Mouse (Mus musculus) CH12.LX (cell line): ENCODE results near the gene Gm43552. TPM values are rescaled to one million over a fixed set of nuclear protein-coding genes. Genes with fewer than 3 reads are reported as not detected.

ENCODE experiments used
- DNase-seq: peaks from one replicate; pipeline ENCODE4 v3.0.0-alpha.2; 2013; ENCODE audit errors: extremely low read depth
- H3K27ac ChIP-seq: 2 replicates; pipeline ENCODE4 v1.5.1; 2012; ENCODE audit warnings: low read depth, mild to moderate bottlenecking, control low read depth, moderate library complexity; ENCODE audit not compliant: insufficient read depth
- H3K27me3 ChIP-seq: replicated peaks from 2 replicates; pipeline ENCODE3; 2012; ENCODE audit warnings: inconsistent platforms
- H3K36me3 ChIP-seq, 2 experiments: replicated peaks in 1 of 2; 2 replicates each; pipeline versions ENCODE3 to v1.6.1; 2012; ENCODE audit warnings: inconsistent platforms in 1 of 2, low read length in 1 of 2, mild to moderate bottlenecking in 1 of 2, mixed read lengths in 1 of 2, moderate library complexity in 1 of 2; ENCODE audit not compliant: control insufficient read depth in 1 of 2, insufficient read depth in 1 of 2
- H3K4me1 ChIP-seq, 2 experiments: 2 replicates each; pipeline ENCODE4 v1.6.1; 2012; ENCODE audit warnings: inconsistent platforms in 1 of 2, moderate library complexity in 1 of 2; ENCODE audit not compliant: insufficient read depth in 2 of 2, control insufficient read depth in 1 of 2
- H3K4me2 ChIP-seq: 2 replicates; pipeline ENCODE4 v1.6.1; 2012; ENCODE audit warnings: low read depth, mild to moderate bottlenecking, control low read depth; ENCODE audit not compliant: poor library complexity, insufficient read depth, severe bottlenecking
- H3K4me3 ChIP-seq, 3 experiments: fragments of 150-350 bp in 1 of 3; sonication (generic) in 1 of 3; replicated peaks in 1 of 3; 2 replicates each; pipeline versions ENCODE3 to v1.5.1; 2011 to 2012; ENCODE audit warnings: low read depth in 2 of 3, low read length in 2 of 3, mild to moderate bottlenecking in 2 of 3, moderate library complexity in 2 of 3, control low read depth in 1 of 3, improper control_type of control experiment in 1 of 3, inconsistent platforms in 1 of 3, mixed read lengths in 1 of 3; ENCODE audit not compliant: poor library complexity in 1 of 3
- H3K79me2 ChIP-seq: replicated peaks from 2 replicates; pipeline ENCODE4 v1.6.1; 2012; ENCODE audit warnings: mild to moderate bottlenecking, moderate library complexity; ENCODE audit not compliant: control insufficient read depth, poor library complexity, insufficient read depth, severe bottlenecking; ENCODE audit errors: extremely low read depth
- H3K9ac ChIP-seq: 2 replicates; pipeline ENCODE4 v1.6.1; 2012; ENCODE audit warnings: low read depth, mild to moderate bottlenecking, control low read depth, moderate library complexity; ENCODE audit not compliant: insufficient read depth
- H3K9me3 ChIP-seq: replicated peaks from 2 replicates; pipeline ENCODE3; 2012; ENCODE audit warnings: low read length, inconsistent platforms, mixed read lengths
- BHLHE40 ChIP-seq: IDR thresholded peaks from 2 replicates; pipeline ENCODE4 v1.6.1; 2011; ENCODE audit warnings: mild to moderate bottlenecking, low read depth, low read length, improper control_type of control experiment
- CHD2 ChIP-seq: IDR thresholded peaks from 2 replicates; pipeline ENCODE4 v1.6.1; 2011; ENCODE audit warnings: low read length, improper control_type of control experiment
- ELF1 ChIP-seq: IDR thresholded peaks from 2 replicates; pipeline ENCODE4 v1.6.1; 2014; ENCODE audit warnings: low read depth, mild to moderate bottlenecking, inconsistent platforms, low read length, improper control_type of control experiment
- EP300 ChIP-seq: IDR thresholded peaks from 2 replicates; pipeline ENCODE4 v1.6.1; 2011; ENCODE audit warnings: low read length, improper control_type of control experiment
- ETS1 ChIP-seq: conservative IDR thresholded peaks from 2 replicates; pipeline ENCODE4 v1.6.1; 2012; ENCODE audit warnings: low read depth, mild to moderate bottlenecking, inconsistent platforms, low read length, improper control_type of control experiment, moderate library complexity
- HCFC1 ChIP-seq: IDR thresholded peaks from 2 replicates; pipeline ENCODE4 v1.6.1; 2012; ENCODE audit warnings: low read depth, mild to moderate bottlenecking, inconsistent platforms, low read length, improper control_type of control experiment
- IRF4 ChIP-seq: IDR thresholded peaks from 2 replicates; pipeline ENCODE4 v1.6.1; 2014; ENCODE audit warnings: low read depth, mild to moderate bottlenecking, inconsistent platforms, low read length, improper control_type of control experiment
- JUND ChIP-seq: conservative IDR thresholded peaks from 2 replicates; pipeline ENCODE4 v1.6.1; 2011; ENCODE audit warnings: low read depth, low read length, improper control_type of control experiment
- KAT2A ChIP-seq: IDR thresholded peaks from 2 replicates; pipeline ENCODE4 v1.6.1; 2012; ENCODE audit warnings: low read length, improper control_type of control experiment, inconsistent platforms; ENCODE audit not compliant: insufficient replicate concordance
- MAFK ChIP-seq: IDR thresholded peaks from 2 replicates; pipeline ENCODE4 v1.6.1; 2011; ENCODE audit warnings: low read length, improper control_type of control experiment; ENCODE audit not compliant: insufficient replicate concordance
- MAX ChIP-seq: IDR thresholded peaks from 2 replicates; pipeline ENCODE4 v1.6.1; 2011; ENCODE audit warnings: low read length, improper control_type of control experiment
- MAZ ChIP-seq: IDR thresholded peaks from 2 replicates; pipeline ENCODE4 v1.6.1; 2012; ENCODE audit warnings: low read depth, mild to moderate bottlenecking, inconsistent platforms, low read length, improper control_type of control experiment, moderate library complexity
- MEF2A ChIP-seq: IDR thresholded peaks from 2 replicates; pipeline ENCODE4 v1.6.1; 2014; ENCODE audit warnings: low read depth, mild to moderate bottlenecking, inconsistent platforms, low read length, improper control_type of control experiment, borderline replicate concordance
- MXI1 ChIP-seq: IDR thresholded peaks from 2 replicates; pipeline ENCODE4 v1.6.1; 2011; ENCODE audit warnings: mild to moderate bottlenecking, low read depth, low read length, improper control_type of control experiment
- MYC ChIP-seq: IDR thresholded peaks from 2 replicates; pipeline ENCODE4 v1.6.1; 2011; ENCODE audit warnings: low read depth, mild to moderate bottlenecking, improper control_type of control experiment, low read length
- NRF1 ChIP-seq: IDR thresholded peaks from 2 replicates; pipeline ENCODE4 v1.6.1; 2014; ENCODE audit warnings: low read depth, mild to moderate bottlenecking, inconsistent platforms, low read length, improper control_type of control experiment, moderate library complexity
- PAX5 ChIP-seq: IDR thresholded peaks from 2 replicates; pipeline ENCODE4 v1.6.1; 2012; ENCODE audit warnings: low read length, inconsistent platforms, mixed read lengths
- POLR2A ChIP-seq: IDR thresholded peaks from 2 replicates; pipeline ENCODE4 v1.6.1; 2011; ENCODE audit warnings: low read depth, mild to moderate bottlenecking, improper control_type of control experiment, low read length
- POLR2AphosphoS2 ChIP-seq: IDR thresholded peaks from 2 replicates; pipeline ENCODE4 v1.6.1; 2011; ENCODE audit warnings: low read depth, low read length, improper control_type of control experiment
- RCOR1 ChIP-seq: conservative IDR thresholded peaks from 2 replicates; pipeline ENCODE4 v1.6.1; 2012; ENCODE audit warnings: low read depth, mild to moderate bottlenecking, inconsistent platforms, low read length, improper control_type of control experiment
- SIN3A ChIP-seq: IDR thresholded peaks from 2 replicates; pipeline ENCODE4 v1.6.1; 2012; ENCODE audit warnings: low read length, improper control_type of control experiment, inconsistent platforms
- SMC3 ChIP-seq: IDR thresholded peaks from 2 replicates; pipeline ENCODE4 v1.6.1; 2011; ENCODE audit warnings: low read depth, low read length, improper control_type of control experiment
- TBP ChIP-seq: conservative IDR thresholded peaks from 2 replicates; pipeline ENCODE4 v1.6.1; 2011; ENCODE audit warnings: low read depth, low read length, improper control_type of control experiment
- TCF12 ChIP-seq: IDR thresholded peaks from 2 replicates; pipeline ENCODE4 v1.6.1; 2014; ENCODE audit warnings: low read depth, mild to moderate bottlenecking, inconsistent platforms, low read length, improper control_type of control experiment
- USF1 ChIP-seq: IDR thresholded peaks from 2 replicates; pipeline ENCODE4 v1.6.1; 2014; ENCODE audit warnings: low read depth, mild to moderate bottlenecking, inconsistent platforms, low read length, improper control_type of control experiment
- USF2 ChIP-seq: conservative IDR thresholded peaks from 2 replicates; pipeline ENCODE4 v1.6.1; 2011; ENCODE audit warnings: low read depth, low read length, improper control_type of control experiment
- ZC3H11A ChIP-seq: IDR thresholded peaks from 2 replicates; pipeline ENCODE4 v1.6.1; 2012; ENCODE audit warnings: low read depth, mild to moderate bottlenecking, inconsistent platforms, low read length, improper control_type of control experiment
- ZNF384 ChIP-seq: IDR thresholded peaks from 2 replicates; pipeline ENCODE4 v1.6.1; 2012; ENCODE audit warnings: low read depth, low read length, improper control_type of control experiment, inconsistent platforms
- dilution Hi-C: fragments of 300-500 bp; cut with MboI; formaldehyde crosslinking; loops from 2 replicates; pipeline ENCODE4 v1.14.3; 2020; ENCODE audit warnings: low sequenced_read_pairs; ENCODE audit not compliant: extremely low pct_unique_long_range_greater_than_20kb, extremely low pct_ligation_motif_present
- in situ Hi-C: fragments of 300-500 bp; cut with MboI; formaldehyde crosslinking; loops from 3 replicates; pipeline ENCODE4 v1.14.3; 2019; ENCODE audit warnings: low sequenced_read_pairs, low pct_ligation_motif_present, low pct_unique_long_range_greater_than_20kb, mixed read lengths
- polyA plus RNA-seq: library from polyadenylated mRNA; unstranded; fragments of >175 nt; gene quantifications from 2 replicates; pipeline ENCODE4 v1.2.1, GENCODE M21; 2012; ENCODE audit warnings: low read depth; ENCODE audit not compliant: insufficient read length
- total RNA-seq, 2 experiments: library from RNA; depleted of rRNA; stranded (reverse); fragments of 300-350 nt in 1 of 2; fragments of >200 nt in 1 of 2; gene quantifications; 2 replicates each; pipeline ENCODE4 v1.2.3; 2012 to 2014

Gm43552 gene
- total and polyA plus RNA-seq, 3 experiments = 2.1 TPM; not detected in 2

GRCm38 (mm10) chr5:65475806-65476205 lies 16.8 kb downstream of the Gm43552 start:
- in situ Hi-C loops = no loop called here

DNA sequence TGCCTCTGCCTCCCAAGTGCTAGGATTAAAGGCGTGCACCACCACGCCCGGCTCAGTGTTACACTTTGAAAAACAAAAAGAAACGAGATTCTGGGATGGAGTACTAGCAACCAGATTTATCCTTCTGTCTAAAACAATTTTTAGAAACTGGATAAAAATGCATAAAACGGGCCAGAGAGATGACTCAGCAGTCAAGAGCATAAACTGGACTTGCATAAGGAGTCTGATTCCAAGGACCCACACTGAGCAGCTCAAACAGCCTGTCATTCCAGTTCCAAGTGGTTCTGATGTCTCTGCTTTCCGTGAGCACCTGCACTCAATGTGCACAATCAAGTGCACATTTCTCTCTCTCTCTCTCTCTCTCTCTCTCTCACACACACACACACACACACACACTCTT lies 22.9 kb downstream of the Gm43552 start:
- dilution Hi-C loops = no loop called here
- no peak overlapping the region for H3K4me2 ChIP-seq
- no peak for DNase-seq
- TF ChIP-seq KAT2A (no peak), BHLHE40 (no peak), POLR2A (no peak), MEF2A (no peak), TBP (no peak), USF2 (no peak), ZC3H11A (no peak), JUND (no peak), PAX5 (no peak), CHD2 (no peak)
- TF ChIP-seq, all 38 proteins: peak for 0
- Histone ChIP-seq H3K4me3 (no peak overlapping the region), H3K9ac (no peak overlapping the region), H3K27ac (no peak overlapping the region), H3K36me3 (peaks cover 0 to 21% of the 10 kb centered on the region in 2 experiments), H3K4me1 (peaks cover 3 to 13% of the 10 kb centered on the region in 2 experiments), H3K27me3 (no peaks in the 10 kb centered on the region), H3K79me2 (no peaks in the 10 kb centered on the region), H3K9me3 (peaks cover 2% of the 10 kb centered on the region)
- in situ Hi-C loops = no loop called here

More at GRCm38 (mm10) chr5:65475806-65476205, 16.8 kb downstream of the Gm43552 start:
- dilution Hi-C loops = no loop called here
- Histone ChIP-seq H3K27me3 (no peaks in the 10 kb centered on the region), H3K9me3 (no peaks in the 10 kb centered on the region), H3K4me2 (no peak overlapping the region), H3K36me3 (peaks cover 0 to 3% of the 10 kb centered on the region in 2 experiments)
- TF ChIP-seq HCFC1 (peak; percentile 46; the same call in 1 of the 2 replicates), MAFK (peak; percentile 62; the same call in 1 of the 2 replicates), ETS1 (peak; percentile 87), TBP (no peak), KAT2A (no peak), USF1 (no peak), NRF1 (no peak), IRF4 (peak; percentile 96), MAZ (peak; percentile 97), JUND (no peak; the same call in 1 of the 2 replicates), TCF12 (peak; percentile 66), ZNF384 (peak; percentile 80), POLR2AphosphoS2 (no peak), MXI1 (no peak), SMC3 (peak; percentile 26; the same call in 1 of the 2 replicates), RCOR1 (peak; percentile 77), MYC (no peak), ELF1 (no peak), SIN3A (peak; percentile 52), BHLHE40 (peak; percentile 80), CHD2 (peak; percentile 87), ZC3H11A (no peak), EP300 (peak; percentile 96), MEF2A (peak; percentile 94), MAX (no peak)
- TF ChIP-seq, all 38 proteins: peak for 14
- H3K4me3 ChIP-seq = no peak overlapping the region
- peaks cover 11 to 48% of the 10 kb centered on the region in 2 experiments for H3K4me1 ChIP-seq
- DNase-seq = peak; percentile 78
- no peaks in the 10 kb centered on the region for H3K79me2 ChIP-seq
- peak overlapping the region; percentile 75; the same call in 1 of the 2 replicates for H3K27ac ChIP-seq
- no peak overlapping the region; the same call in 1 of the 2 replicates for H3K9ac ChIP-seq
